Mouse (Mus musculus) left cerebral cortex, adult 18-20 months (tissue): ENCODE measurements at regions not wholly inside any gene's neighbourhood (a gene's known extent, or its start where the extent isn't known, plus 50 kb on each side); places are given as distances from the start of the nearest gene placed in this dataset.
A peak's percentile ranks its signal among the peaks of the same experiment; 100 is the strongest.

Source experiments
- DNase-seq, 2 experiments: peaks; one replicate each; pipeline ENCODE4 v3.0.0; 2021 to 2022; ENCODE audit warnings: low spot score in 2 of 2, mixed read lengths in 1 of 2

- no peak for DNase-seq
Observed at GRCm38 (mm10) chr11:64764056-64764455, 214.8 kb upstream of the Elac2 start.

DNA sequence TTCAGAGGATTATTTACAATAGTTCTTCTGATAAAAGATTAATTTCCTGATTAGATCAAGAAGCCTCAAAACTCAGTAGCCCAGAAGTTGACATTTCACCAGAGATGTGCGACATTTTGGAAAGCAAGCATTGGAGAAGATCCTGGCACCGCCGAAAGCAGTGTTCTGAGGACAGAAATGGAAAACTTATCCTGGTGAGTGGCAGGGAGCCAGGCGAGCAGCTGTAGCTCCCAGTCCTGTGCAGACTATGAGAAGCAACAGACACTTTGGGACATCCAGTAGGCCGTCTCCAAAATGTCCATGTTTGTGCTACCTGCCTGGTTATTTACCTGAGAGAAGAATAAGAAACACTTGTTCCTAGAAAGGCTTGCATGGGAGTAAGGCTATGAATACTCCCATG, 202.1 kb upstream of the Elac2 start:
- DNase-seq, result peak; percentile 50 to 54

- DNase-seq, result no peak
Observed at GRCm38 (mm10) chr11:64800246-64801121, 178.4 kb upstream of the Elac2 start.

- DNase-seq, result no peak
Observed at GRCm38 (mm10) chr11:64801351-64801750, 177.5 kb upstream of the Elac2 start.

GRCm38 (mm10) chr11:64805567-64805966, 173.3 kb upstream of the Elac2 start:
- no peak for DNase-seq

DNA sequence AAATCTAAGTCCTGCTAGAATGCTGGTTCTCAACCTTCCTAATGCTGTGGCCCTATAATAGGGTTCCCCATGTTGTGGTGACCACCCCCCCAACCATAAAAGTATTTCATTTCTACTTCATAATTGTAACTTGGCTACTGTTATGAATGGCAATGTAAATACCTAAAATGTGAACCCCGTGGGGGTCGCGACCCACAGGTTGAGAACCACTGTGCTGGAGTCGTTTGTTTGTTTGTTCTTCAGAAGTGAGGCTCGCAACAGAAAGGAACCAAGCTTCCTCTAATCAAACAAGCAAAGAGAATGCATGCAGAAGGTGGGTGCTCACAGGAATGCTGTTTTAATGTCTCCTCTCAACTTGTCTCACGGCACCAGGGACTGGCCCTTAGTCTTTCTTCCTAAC, 166.4 kb upstream of the Elac2 start:
- no peak for DNase-seq

DNA sequence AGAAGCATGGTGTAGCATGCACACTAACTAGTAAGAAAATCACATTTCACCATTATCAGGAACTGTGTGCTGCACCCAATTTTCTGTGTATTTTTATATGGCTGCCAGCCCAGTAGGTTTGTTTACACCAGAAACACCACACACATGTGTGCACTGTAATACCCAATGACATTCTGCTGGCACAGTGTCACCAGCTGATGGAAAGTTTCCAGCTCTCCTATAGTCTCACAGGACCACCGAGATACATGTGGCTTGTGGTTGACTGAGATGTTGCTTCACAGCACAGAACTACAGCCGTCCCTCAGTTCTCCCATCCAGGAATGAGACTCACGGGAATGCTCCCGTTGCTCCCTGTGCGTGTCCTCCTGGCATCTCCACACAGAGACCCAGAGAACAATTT, 149.4 kb upstream of the Elac2 start:
- no peak for DNase-seq

GRCm38 (mm10) chr11:64832453-64832852, 146.4 kb upstream of the Elac2 start:
- DNase-seq, result no peak

DNA sequence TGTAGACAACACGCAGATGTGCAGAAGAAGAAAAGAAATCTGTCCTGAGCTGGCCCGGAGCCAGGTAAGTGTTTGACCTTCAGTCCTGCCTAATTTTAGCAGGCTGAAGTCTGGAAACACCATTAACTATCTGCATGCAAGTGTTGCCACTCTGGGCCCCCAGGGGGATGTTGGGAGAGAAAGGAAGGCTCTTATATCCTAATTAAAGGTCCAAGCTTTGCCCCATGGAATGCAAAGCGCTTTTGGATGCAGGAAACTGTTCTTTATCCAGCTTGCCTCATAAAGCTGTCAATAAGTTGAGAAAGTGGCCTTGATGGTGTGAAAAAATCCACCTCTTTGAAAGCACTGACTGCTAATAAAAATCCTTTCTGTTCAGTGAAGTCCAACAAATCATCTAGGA, 145.1 kb upstream of the Elac2 start:
- no peak for DNase-seq

- no peak for DNase-seq
Observed at GRCm38 (mm10) chr11:64836771-64837170, 142.1 kb upstream of the Elac2 start.

DNA sequence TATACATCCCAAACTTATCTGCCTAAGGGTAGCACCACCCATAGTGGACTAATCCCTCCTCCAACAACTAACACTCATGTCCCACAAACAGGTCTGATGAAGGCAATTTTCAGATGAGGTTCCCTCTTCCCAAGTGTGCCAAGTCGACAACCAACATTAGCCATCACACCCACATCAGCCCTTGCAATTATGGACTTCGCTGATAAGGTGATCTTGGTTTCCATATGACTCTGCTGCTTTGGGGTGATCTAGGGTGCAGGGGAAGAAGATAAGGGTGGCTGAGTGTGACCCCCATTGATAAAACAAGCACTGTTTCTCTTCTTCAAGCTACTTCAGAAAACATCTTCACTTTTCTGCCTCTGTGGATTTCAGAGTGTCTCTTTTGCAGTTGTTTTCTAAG, 137.7 kb upstream of the Elac2 start:
- DNase-seq, result no peak

DNA sequence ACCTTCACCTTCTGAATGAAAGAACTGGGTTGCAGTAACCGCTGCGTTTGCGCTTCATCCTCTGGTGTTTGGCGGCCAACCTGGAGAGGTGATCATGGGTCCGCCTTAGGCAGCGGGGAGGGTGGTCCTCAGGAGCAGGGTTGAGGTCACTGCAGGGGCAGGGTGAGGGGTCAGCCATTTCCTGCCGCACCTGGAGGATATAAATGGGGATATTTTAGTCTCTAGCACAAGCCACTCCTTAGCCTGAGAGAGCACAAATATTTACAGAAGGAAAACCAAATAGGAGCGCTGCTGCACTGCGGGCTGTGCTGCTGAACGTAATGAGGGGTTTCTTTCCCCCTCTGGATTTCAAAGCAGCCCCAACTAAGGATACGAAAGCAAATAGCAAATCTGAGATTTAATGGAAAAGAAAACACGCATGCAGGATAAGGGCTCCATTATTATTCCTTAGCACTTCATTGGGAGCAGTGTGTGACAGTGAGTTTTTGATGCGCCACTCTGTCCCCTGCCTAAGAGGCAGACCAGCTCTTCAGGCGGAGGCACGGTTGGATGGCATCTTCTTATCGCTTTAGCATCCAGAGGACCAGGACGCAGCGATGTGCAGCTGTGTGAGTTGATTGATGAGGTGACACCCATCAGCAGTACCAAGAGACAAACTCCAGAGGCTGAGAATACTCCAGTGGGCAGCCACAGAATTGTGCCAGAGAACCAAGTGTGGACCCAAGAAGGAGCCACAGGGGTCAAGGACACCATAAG, 135.9 kb upstream of the Elac2 start:
- no peak for DNase-seq

GRCm38 (mm10) chr11:64846577-64847147, 132.2 kb upstream of the Elac2 start:
- DNase-seq, result no peak

DNA sequence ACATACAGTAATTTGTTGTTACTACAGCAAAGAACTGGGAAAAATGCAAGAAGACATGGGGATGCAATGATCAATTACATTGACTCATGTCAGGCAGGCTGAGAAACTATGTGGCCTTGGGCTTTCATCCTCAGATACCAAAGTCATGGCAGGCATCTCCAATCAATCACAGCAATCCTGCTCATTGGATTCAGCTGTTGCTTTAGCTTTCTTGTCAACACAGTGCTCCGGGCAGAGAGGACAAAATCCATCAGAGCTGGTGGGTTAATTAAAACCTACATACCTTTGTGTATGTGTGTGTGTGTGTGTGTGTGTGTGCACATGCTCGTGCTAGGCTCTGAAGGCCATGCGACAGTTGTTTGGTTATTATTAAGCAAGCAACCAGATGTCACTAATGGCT, 119.2 kb upstream of the Elac2 start:
- no peak for DNase-seq

GRCm38 (mm10) chr11:64880674-64881073, 98.2 kb upstream of the Elac2 start:
- no peak for DNase-seq

DNA sequence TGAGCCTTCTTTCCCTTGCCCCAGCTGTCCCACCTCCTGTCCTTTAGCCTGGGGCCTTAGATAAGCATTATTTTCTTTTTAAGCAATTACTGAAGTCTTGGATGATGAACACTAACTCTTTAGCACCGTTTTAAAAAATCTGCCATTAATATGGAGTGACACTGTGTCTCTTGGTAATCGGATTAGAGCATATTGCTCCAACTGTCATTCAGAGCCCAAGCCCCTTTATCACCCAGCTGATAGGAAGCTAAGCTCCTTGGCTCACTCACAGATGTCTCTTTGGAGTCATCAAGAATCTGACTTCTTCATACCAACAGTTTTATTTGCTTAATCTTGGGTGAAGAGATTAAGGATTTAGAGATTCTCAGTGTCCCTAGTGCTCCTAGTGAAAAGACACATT, 94.3 kb upstream of the Elac2 start:
- DNase-seq, result no peak

DNA sequence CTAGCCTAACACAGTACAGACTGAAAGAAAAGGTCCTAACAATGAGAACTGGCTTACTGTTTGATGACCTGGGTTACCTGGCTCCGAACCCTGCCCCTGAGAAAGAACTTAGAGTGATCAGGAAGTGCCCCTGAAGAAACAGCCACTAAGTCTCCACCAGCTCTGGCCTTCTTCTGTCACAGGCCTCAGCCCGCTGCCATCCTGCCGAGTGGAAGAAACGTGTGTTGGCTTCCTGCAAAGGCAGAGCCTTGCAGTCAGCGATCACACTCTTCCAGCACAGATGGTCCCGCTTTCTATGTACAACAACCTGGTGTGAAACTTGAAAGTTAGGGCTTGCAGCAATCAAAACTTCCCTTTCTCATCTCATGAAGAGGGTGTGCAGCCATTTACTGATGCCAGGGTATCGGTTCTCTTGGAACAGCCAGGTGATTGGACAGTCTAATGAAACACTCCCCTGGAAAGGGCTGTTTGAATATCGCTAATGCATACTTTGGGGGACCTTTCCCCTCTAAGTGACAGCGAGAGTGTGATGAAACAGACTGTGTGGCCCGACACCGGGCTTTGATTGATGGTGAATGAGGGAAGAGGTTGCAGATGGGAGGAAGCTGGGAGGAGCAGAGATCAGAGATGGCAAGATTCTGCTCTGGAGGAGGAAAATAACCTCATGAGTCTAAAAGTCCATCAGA, 89.4 kb upstream of the Elac2 start:
- DNase-seq, result no peak

GRCm38 (mm10) chr11:64890776-64891175, 88.1 kb upstream of the Elac2 start:
- DNase-seq, result peak in 1 of 2 experiments; percentile 6

- peak in 1 of 2 experiments; percentile 4 for DNase-seq
Observed at GRCm38 (mm10) chr11:64895804-64896466, 82.9 kb upstream of the Elac2 start.

GRCm38 (mm10) chr11:64898758-64899586, 79.9 kb upstream of the Elac2 start:
- DNase-seq, result peak; percentile 74 to 83
